Mouse (Mus musculus) limb, embryonic 14.5 days (tissue): ENCODE measurements at regions not wholly inside any gene's neighbourhood (a gene's known extent, or its start where the extent isn't known, plus 50 kb on each side); places are given as distances from the start of the nearest gene placed in this dataset.
"Not testable (repeated sequence)": the region's sequence is repeated elsewhere in the genome, so short reads cannot be mapped to it uniquely, and the experiment has no call there.

Experiments
- ATAC-seq: fragments of 200-750 bp; cut with Nextera tagmentation; 2 replicates; pipeline ENCODE4 v1.8.0; 2017; ENCODE audit warnings: low read depth, moderate number of reproducible peaks, moderate TSS enrichment; ENCODE audit not compliant: low FRiP score
- DNase-seq: peaks from one replicate; pipeline ENCODE4 v3.0.0-alpha.2; 2015; ENCODE audit warnings: low spot score
- H3K27ac ChIP-seq: fragments of 300-500 bp; sonication (generic); replicated peaks from 2 replicates; pipeline ENCODE4 v1.5.1; 2014; ENCODE audit warnings: low read depth, mild to moderate bottlenecking, low read length, moderate library complexity, mixed read lengths
- H3K27me3 ChIP-seq: fragments of 300-500 bp; sonication (generic); 2 replicates; pipeline ENCODE4 v1.6.1; 2014; ENCODE audit warnings: low read length, mixed read lengths; ENCODE audit not compliant: control insufficient read depth, insufficient read depth
- H3K36me3 ChIP-seq: fragments of 300-500 bp; sonication (generic); 2 replicates; pipeline ENCODE4 v1.6.1; 2014; ENCODE audit warnings: mild to moderate bottlenecking, low read length, moderate library complexity, mixed read lengths; ENCODE audit not compliant: control insufficient read depth, insufficient read depth
- H3K4me1 ChIP-seq: fragments of 300-500 bp; sonication (generic); 2 replicates; pipeline ENCODE4 v1.6.1; 2014; ENCODE audit warnings: antibody characterized with exemption, low read length, mixed read lengths; ENCODE audit not compliant: control insufficient read depth, insufficient read depth
- H3K4me2 ChIP-seq: fragments of 300-500 bp; sonication (generic); replicated peaks from 2 replicates; pipeline ENCODE4 v1.6.1; 2014; ENCODE audit warnings: low read depth, mild to moderate bottlenecking, low read length, moderate library complexity; ENCODE audit not compliant: severe bottlenecking
- H3K4me3 ChIP-seq: fragments of 300-500 bp; sonication (generic); replicated peaks from 2 replicates; pipeline ENCODE4 v1.5.1; 2014; ENCODE audit warnings: low read length
- H3K9ac ChIP-seq: fragments of 300-500 bp; sonication (generic); 2 replicates; pipeline ENCODE4 v1.6.1; 2014; ENCODE audit warnings: mild to moderate bottlenecking, low read depth, low read length, moderate library complexity; ENCODE audit not compliant: severe bottlenecking
- H3K9me3 ChIP-seq: fragments of 300-500 bp; sonication (generic); 2 replicates; pipeline ENCODE4 v1.6.1; 2016; ENCODE audit warnings: low read length; ENCODE audit not compliant: control insufficient read depth
- POLR2A ChIP-seq: fragments of 200-500 bp; IDR thresholded peaks from 2 replicates; pipeline ENCODE4 v1.8.0; 2012; ENCODE audit warnings: inconsistent platforms, mild to moderate bottlenecking, moderate library complexity, borderline replicate concordance; ENCODE audit not compliant: insufficient read depth, insufficient read length; ENCODE audit errors: extremely low read depth
- WGBS: fragments of 180-500 bp; shearing (Covaris S2); extraction: QIAGEN DNeasy Blood & Tissue Kit; methylation state at CpG from one replicate; pipeline ENCODE4 v1.1.7; 2014; 5-methylcytosine and 5-hydroxymethylcytosine counted together

GRCm38 (mm10) chr2:108033328-108034182 lies 743.1 kb downstream of the Kcna4 start:
- Histone ChIP-seq H3K27me3 (no peaks in the 10 kb centered on the region), H3K4me1 (no peaks in the 10 kb centered on the region), H3K9me3 (no peaks in the 10 kb centered on the region), H3K27ac (no peak overlapping the region), H3K36me3 (no peaks in the 10 kb centered on the region), H3K4me2 (no peak overlapping the region), H3K4me3 (no peak overlapping the region), H3K9ac (no peak overlapping the region)
- TF ChIP-seq POLR2A: no peak
- no peak for DNase-seq
- 76% methylated on average over 8 of the region's 8 CpGs for WGBS
- ATAC-seq: no peak

GRCm38 (mm10) chr2:108034882-108035281 lies 744.4 kb downstream of the Kcna4 start:
- Histone ChIP-seq H3K36me3 (no peaks in the 10 kb centered on the region), H3K4me2 (no peak overlapping the region), H3K9me3 (no peaks in the 10 kb centered on the region), H3K27ac (no peak overlapping the region), H3K27me3 (no peaks in the 10 kb centered on the region), H3K4me3 (no peak overlapping the region), H3K4me1 (no peaks in the 10 kb centered on the region), H3K9ac (no peak overlapping the region)
- no peak for ATAC-seq
- TF ChIP-seq POLR2A: no peak
- WGBS: 60% methylated on average over 4 of the region's 4 CpGs
- DNase-seq: no peak

GRCm38 (mm10) chr2:108042086-108042485 lies 751.6 kb downstream of the Kcna4 start:
- TF ChIP-seq POLR2A: no peak
- WGBS: 80% methylated on average over 2 of the region's 2 CpGs
- ATAC-seq: no peak
- no peaks in the 10 kb centered on the region for H3K27me3 ChIP-seq
- no peak for DNase-seq
- H3K4me2 ChIP-seq: no peak overlapping the region
- H3K4me3 ChIP-seq: no peak overlapping the region
- no peaks in the 10 kb centered on the region for H3K36me3 ChIP-seq
- no peaks in the 10 kb centered on the region for H3K4me1 ChIP-seq
- no peak overlapping the region for H3K9ac ChIP-seq
- H3K27ac ChIP-seq: no peak overlapping the region
- no peaks in the 10 kb centered on the region for H3K9me3 ChIP-seq

GRCm38 (mm10) chr2:108044885-108045284 lies 754.4 kb downstream of the Kcna4 start:
- Histone ChIP-seq H3K4me1 (no peaks in the 10 kb centered on the region), H3K4me2 (no peak overlapping the region), H3K27me3 (no peaks in the 10 kb centered on the region), H3K36me3 (no peaks in the 10 kb centered on the region), H3K9me3 (no peaks in the 10 kb centered on the region), H3K27ac (no peak overlapping the region), H3K4me3 (no peak overlapping the region), H3K9ac (no peak overlapping the region)
- no peak for ATAC-seq
- DNase-seq: no peak
- WGBS: 89% methylated on average over 2 of the region's 2 CpGs
- TF ChIP-seq POLR2A: no peak

- H3K4me2 ChIP-seq: no peak overlapping the region
- no peaks in the 10 kb centered on the region for H3K36me3 ChIP-seq
- DNase-seq: no peak
- ATAC-seq: no peak
- no peaks in the 10 kb centered on the region for H3K9me3 ChIP-seq
- no peak overlapping the region for H3K27ac ChIP-seq
- H3K9ac ChIP-seq: no peak overlapping the region
- H3K4me1 ChIP-seq: no peaks in the 10 kb centered on the region
- H3K4me3 ChIP-seq: no peak overlapping the region
- 88% methylated on average over 2 of the region's 2 CpGs for WGBS
- H3K27me3 ChIP-seq: no peaks in the 10 kb centered on the region
- TF ChIP-seq POLR2A: no peak
Observed at GRCm38 (mm10) chr2:108045997-108046396, 755.6 kb downstream of the Kcna4 start.

- not testable (repeated sequence) for H3K9ac ChIP-seq, H3K4me1 ChIP-seq, H3K36me3 ChIP-seq, H3K4me3 ChIP-seq, DNase-seq, H3K27ac ChIP-seq, H3K9me3 ChIP-seq, H3K27me3 ChIP-seq, H3K4me2 ChIP-seq, ATAC-seq
- 91% methylated on average over 2 of the region's 2 CpGs for WGBS
Observed at GRCm38 (mm10) chr2:108062751-108063150, 772.3 kb downstream of the Kcna4 start.
